Mouse (Mus musculus) mouse embryonic stem cell (cell line): ENCODE measurements at regions not wholly inside any gene's neighbourhood (a gene's known extent, or its start where the extent isn't known, plus 50 kb on each side); places are given as distances from the start of the nearest gene placed in this dataset.
"Not testable (repeated sequence)": the region's sequence is repeated elsewhere in the genome, so short reads cannot be mapped to it uniquely, and the experiment has no call there.

ENCODE experiments used
- in situ Hi-C, 2 experiments: fragments of 300-500 bp; cut with MboI; formaldehyde crosslinking; loops; 1 replicate in 1 of 2; 3 replicates in 1 of 2; pipeline ENCODE4 v1.14.3; 2019 to 2020; ENCODE audit warnings: low sequenced_read_pairs in 2 of 2, low pct_unique_long_range_greater_than_20kb in 1 of 2, mixed read lengths in 1 of 2; ENCODE audit not compliant: unreplicated experiment in 1 of 2

- in situ Hi-C loops: no loop called here
Measured at GRCm38 (mm10) chr11:93660379-93660778, 225.2 kb downstream of the Utp18 start.

DNA sequence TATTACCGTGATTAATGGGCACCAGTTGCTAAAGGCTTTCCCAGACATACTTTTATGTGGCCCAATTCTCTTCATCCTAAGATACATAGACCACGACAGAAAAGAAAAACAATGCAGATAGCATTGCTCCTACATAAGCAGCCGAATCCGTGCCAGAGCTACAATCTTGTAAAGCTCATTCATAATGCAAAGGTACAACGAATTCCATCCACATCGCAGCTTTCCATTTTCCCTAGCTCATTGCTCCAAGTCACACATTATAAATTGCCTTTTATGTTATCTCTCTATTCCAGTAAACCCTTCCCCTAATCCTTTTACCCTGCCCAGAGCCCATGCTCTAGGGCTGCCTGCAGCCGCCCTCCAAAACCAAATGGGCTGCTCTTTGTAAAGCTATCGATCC lies 226.8 kb downstream of the Utp18 start:
- in situ Hi-C loops: no loop called here

DNA sequence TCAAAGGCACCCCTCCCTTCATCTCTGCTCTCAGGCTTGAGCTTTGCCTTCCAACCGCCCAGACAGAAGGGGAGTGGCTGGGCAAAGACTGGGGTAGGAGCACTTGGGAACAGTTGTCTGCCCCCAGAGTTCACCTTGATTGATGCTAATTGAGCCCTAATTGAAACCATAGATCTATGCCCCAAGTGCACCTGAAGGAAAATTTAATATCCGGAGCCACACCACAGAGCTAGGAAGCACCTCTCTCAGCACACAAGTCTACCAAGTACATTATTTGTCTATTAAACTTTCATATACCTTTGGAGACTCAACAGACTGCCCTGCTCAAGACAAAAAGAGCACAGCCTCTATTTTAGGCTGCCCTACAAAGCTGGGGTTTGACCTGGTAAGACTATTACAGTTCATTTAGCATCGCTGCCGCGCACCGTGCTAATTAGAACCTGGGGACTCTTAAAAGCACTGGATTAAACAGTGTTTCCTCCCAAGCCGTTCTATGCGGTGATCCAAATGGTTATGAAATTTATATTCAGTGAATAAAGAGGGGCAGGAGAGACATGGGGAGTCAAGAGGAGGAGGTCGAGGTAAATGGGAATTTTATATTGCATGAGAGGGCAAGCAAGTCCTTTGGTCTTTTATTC lies 229.8 kb downstream of the Utp18 start:
- in situ Hi-C loops: no loop called here

GRCm38 (mm10) chr11:93653401-93653800 lies 232.2 kb downstream of the Utp18 start:
- in situ Hi-C loops: no loop called here

- in situ Hi-C loops: not testable (repeated sequence)
Measured at GRCm38 (mm10) chr11:93651966-93652365, 233.6 kb downstream of the Utp18 start.
